Mouse (Mus musculus) fat pad, adult 2 months (tissue): ENCODE measurements around the gene Jarid2.

Experiments
- DNase-seq: peaks from one replicate; pipeline ENCODE4 v3.0.0-alpha.2; 2011; ENCODE audit warnings: low read depth, low spot score; ENCODE audit errors: extremely low read depth

Gene Jarid2

GRCm38 (mm10) chr13:44953546-44954231 is 224.4 kb downstream of the Jarid2 start:
- no peak for DNase-seq

- no peak for DNase-seq
Measured at GRCm38 (mm10) chr13:44954232-44954568, 224.9 kb downstream of the Jarid2 start.

- DNase-seq, result no peak
Measured at GRCm38 (mm10) chr13:44955781-44956180, 226.5 kb downstream of the Jarid2 start.

- DNase-seq, result no peak
Measured at GRCm38 (mm10) chr13:44957049-44957448, 227.8 kb downstream of the Jarid2 start.

GRCm38 (mm10) chr13:44960542-44961291 is 231.4 kb downstream of the Jarid2 start:
- no peak for DNase-seq
